Mouse (Mus musculus): ENCODE measurements around the gene Hsd17b7.

Hsd17b7 gene

GRCm38 (mm10) chr1:169934005-169934725, 34.9 kb downstream of the Hsd17b7 start:
- peak; percentile 27 for DNase-seq (ENCODE audit: low spot score)

GRCm38 (mm10) chr1:169932122-169932746, 36.8 kb downstream of the Hsd17b7 start:
- DNase-seq (ENCODE audit: low spot score), result no peak

DNA sequence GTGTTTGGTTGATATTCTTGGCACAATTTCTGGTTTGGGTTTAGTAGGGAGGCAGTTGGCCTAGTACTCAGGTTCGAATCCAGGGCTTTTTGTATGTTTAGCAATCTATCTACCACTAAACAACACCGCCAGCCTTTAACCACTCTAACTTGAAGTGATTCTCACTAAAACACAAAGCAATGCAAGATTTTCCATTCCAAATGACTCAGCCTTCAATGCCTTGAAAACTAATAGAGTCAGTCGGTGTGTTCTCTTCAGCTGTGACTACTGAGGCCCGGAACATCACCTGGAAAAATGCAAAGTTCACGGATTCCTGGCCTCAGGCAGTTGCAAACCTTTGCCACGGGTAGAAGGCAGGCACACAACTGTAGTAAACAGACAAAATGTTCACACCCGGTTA, 37.3 kb downstream of the Hsd17b7 start:
- no peak for DNase-seq (ENCODE audit: low spot score)

DNA sequence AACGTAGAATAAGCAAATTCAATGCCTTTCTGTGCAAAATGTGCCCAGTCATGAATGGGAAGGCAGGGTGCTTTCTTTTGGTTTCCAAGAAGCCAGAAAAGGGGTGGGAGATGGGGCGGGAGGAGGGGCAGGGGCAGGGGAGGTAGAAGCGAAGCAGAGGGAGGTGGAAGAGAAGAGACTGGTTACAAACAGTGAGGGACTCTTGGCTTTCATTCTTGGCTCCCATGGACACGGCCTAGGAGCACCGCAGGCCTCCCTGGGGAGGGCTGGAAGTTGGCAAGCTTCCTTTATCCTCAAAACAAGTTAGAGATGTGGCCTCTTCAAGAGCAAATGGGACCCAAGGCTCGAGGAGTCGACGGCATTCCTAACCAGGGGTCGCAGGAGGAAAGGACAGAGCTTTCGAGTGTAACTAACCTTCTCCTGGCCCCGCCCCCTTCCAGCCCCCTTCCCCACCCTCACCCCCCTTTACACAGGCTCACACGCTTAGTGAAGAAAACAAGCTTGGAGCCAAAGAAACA, 40.5 kb downstream of the Hsd17b7 start, which contains the start of gene Ccdc190:
Gene Ccdc190, plus strand, starts transcription at position 195 of the 518 bp plus-strand sequence.
- DNase-seq (ENCODE audit: low spot score), result no peak

GRCm38 (mm10) chr1:169927753-169928369, 41.2 kb downstream of the Hsd17b7 start:
- DNase-seq (ENCODE audit: low spot score), result no peak

DNA sequence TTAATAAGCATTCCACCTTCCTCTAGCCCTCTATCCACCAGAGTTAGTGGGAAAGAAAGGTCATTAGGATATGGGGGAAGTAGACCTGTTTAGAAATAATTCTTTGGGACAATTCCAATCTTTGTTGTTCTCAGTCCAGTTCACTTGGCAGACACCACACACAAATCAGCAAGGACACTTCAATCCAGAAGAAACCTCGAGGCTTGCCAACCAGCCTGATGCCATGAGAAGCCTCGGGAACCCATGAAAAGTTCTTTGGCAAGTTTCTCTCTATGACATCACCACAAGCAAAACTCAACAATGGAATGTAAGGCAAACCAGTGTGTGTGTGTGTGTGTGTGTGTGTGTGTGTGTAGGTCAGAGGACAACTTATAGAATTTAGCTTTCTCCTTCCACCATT, 44.5 kb downstream of the Hsd17b7 start:
- no peak for DNase-seq (ENCODE audit: low spot score)

DNA sequence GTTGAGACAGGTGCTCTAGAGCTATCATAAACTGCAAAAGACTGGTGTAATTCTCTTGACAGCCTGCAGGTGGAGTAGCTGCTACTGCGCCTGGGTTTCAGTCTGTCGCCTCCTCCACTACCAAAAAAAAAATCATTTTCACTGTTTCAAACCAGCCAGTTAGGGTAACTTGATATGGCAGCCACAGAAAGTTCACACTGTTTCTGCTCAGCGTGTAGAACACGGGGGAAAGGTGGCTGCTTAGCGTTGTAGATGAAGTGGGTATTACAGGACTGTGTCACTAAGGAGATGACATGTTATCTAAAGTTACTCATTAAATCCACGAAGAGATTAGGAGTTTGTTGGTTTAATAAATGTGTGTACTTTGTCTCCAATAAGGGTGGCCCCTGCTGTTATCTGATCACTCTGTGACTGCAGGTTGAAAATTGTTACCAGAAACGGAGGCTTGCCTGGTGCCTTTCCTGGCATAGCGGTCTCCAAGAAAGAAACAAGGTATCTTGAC, 47.3 kb downstream of the Hsd17b7 start:
- peak; percentile 36 for DNase-seq (ENCODE audit: low spot score)

DNA sequence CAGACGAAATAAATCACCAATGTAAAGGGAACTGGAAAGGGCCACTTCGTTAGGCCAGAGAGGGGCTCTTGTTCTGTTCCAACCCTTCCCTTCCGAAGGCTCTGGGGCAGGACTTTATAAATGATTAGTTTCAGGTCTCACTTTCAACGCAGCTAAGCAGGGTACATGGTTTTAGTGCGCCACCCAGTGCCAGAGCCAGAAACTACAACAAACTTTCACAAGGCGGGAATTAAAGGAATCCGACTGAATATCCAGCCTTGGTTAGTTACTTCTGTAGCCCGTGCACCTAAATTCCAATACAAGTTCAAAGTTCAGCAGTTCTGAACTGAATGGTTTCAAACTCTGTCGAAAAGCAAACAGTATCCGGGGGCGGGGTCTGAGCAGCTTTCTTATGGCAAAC, 49.8 kb downstream of the Hsd17b7 start:
- DNase-seq (ENCODE audit: low spot score), result peak; percentile 89

DNA sequence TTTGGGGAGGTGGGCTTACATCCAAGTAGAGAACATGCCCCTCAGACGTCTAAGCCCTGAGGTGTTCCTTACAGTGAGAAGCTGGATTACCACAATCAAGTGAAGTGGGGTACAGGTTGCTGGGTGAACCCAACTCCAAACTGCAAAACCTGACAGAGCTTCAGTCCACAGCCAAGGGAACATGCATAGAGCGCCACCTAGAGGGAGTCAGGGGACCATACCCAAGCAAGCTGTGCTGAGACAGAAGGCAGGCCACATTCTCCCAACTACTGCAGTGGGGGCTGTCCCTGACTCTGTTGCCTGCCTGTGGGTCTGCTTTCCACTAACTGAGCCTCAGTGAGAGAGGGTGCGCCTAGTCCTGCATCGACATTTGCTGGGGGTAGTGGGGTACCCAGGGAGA, 51.0 kb downstream of the Hsd17b7 start:
- DNase-seq (ENCODE audit: low spot score), result peak; percentile 16

- DNase-seq (ENCODE audit: low spot score), result no peak
Observed at GRCm38 (mm10) chr1:169917115-169917796, 51.8 kb downstream of the Hsd17b7 start.

DNA sequence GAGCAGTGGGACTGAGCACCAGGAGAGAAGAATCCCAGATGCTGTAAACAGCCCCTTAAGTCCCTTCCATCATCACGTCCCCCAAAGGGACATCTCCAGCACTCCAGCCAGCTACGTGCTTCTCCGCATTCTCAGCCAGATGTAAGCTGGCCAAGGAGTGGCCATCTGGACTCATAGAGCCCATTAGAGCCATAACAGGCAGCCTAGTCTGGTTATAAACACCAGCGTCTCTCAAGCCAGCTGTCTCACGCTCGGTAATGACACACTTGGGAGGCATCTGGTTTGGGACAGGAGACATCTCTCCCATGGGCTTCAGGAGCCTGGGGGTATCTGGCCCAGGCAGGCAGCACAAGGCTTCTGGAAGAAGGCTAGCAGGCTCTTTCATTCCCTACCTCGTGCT, 52.4 kb downstream of the Hsd17b7 start:
- DNase-seq (ENCODE audit: low spot score), result no peak

- no peak for DNase-seq (ENCODE audit: low spot score)
Observed at GRCm38 (mm10) chr1:169911526-169911925, 57.5 kb downstream of the Hsd17b7 start.

DNA sequence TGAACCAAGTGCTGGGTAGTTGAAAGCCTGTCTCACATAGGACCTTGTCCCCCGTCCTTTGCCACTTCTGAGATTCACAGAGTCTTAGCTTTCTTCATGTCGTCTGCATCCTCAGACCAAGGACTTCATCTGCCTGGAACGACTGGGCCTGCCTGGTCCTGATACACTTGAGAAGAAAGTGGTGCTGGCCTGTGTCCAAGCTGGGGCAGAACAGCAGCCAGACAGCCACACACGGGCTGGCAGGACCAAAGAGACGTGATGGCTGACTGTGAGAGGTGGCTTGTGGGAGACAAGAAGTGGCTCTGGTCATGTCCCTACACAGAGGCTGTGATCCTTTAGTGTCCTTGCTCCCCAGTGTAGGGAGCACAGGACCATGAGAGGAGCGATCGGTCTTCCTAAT, 58.3 kb downstream of the Hsd17b7 start:
- DNase-seq (ENCODE audit: low spot score), result no peak

DNA sequence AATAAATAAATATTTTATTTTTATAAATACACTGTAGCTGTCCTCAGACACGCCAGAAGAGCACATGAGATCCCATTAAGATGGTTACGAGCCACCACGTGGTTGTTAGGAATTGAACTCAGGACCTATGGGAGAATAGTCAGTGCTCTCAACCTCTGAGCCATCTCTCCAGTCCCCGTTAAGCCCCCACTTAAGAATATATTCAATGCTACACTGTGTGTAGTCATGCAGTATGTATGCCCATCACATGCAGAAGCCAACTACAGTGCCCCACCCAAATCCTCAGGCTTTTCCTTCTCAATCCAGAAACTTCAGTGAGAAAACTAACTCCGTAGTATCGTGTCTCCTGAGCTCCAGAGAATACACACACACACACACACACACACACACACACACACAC, 59.4 kb downstream of the Hsd17b7 start:
- DNase-seq (ENCODE audit: low spot score), result no peak

GRCm38 (mm10) chr1:169909163-169909562, 59.9 kb downstream of the Hsd17b7 start:
- no peak for DNase-seq (ENCODE audit: low spot score)

GRCm38 (mm10) chr1:169900771-169901336, 68.2 kb downstream of the Hsd17b7 start:
- no peak for DNase-seq (ENCODE audit: low spot score)

All from yolk sac, embryonic 10.5 days (tissue).